Mouse (Mus musculus) kidney, postnatal 14 days (tissue): ENCODE results near the gene Cend1.
A peak's percentile ranks its signal among the peaks of the same experiment; 100 is the strongest.

Source experiments
- DNase-seq: peaks from one replicate; pipeline ENCODE4 v3.0.0; 2022; ENCODE audit warnings: mixed read lengths

Gene Cend1

DNA sequence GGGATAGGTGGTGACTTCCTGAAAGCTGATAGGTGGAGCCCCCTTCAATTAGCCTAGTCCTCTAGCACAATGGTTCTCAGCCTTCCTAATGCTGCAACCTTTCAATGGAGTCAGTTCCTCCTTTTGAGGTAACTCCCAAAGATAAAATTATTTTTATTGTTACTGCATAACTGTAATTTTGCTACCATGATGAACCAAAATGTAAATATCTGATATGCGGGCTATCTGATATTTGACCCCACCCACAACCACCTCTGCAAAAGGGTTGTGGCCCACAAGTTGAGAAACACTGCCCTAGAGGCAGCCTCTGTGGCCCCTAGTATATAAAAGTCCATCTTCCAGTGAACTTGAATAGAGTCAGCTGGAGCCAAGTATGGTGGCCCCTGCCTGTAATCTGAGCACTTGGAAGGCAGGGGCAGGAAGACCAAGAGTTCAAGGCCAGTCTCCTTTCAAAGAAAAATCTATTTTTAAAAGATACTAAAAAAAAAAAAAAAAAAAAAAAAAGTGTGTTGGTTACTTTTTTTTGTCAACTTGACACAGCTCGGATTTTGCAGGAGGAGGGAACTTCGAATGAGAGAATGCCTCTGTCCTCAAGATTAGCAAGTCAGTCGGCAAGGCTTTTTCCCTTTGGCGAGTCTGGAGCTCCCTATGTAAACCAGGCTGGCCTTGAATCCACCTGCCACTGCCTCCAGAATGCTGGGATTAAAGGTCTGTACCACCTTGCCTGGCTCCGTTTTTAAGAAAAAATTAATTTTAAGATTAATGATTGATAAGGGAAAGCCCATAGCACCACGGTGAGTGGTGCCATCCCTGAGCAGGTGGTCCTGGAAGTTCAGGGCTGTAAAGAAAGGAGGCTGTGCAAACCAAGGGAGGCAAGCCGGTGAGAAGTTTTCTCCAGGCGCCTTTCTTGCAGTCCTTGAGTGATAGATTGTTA is 38.7 kb downstream of the Cend1 start:
- peak; percentile 33 for DNase-seq

DNA sequence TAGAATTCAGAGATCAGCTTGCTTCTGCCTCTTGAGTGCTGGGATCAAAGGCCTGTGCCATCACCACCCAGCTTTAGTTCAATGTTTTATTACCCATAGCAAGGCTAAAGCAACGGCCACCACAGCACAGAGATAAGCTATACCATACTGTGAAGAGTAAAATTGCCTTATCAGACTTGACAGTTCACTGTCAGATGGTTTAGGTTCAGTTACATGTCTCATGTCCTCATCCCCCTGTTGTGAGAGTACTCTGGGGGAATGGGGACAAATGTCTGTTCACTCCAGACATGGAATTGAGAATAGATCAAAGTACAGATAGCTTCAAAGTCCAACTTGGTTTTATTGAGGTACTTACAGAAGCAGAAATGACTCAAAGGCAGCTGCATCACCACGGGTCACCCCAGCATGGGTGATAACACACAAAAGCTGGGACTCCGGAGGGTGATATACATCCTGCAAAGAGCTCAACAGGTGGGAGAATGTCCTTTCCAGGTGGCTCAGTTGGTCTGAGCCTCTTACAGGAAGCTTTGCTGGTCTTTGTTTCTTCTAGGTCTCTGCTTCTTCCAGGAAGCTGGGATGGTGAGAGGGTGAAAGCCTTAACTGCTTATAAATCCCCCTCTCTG is 40.7 kb downstream of the Cend1 start:
- DNase-seq = no peak

DNA sequence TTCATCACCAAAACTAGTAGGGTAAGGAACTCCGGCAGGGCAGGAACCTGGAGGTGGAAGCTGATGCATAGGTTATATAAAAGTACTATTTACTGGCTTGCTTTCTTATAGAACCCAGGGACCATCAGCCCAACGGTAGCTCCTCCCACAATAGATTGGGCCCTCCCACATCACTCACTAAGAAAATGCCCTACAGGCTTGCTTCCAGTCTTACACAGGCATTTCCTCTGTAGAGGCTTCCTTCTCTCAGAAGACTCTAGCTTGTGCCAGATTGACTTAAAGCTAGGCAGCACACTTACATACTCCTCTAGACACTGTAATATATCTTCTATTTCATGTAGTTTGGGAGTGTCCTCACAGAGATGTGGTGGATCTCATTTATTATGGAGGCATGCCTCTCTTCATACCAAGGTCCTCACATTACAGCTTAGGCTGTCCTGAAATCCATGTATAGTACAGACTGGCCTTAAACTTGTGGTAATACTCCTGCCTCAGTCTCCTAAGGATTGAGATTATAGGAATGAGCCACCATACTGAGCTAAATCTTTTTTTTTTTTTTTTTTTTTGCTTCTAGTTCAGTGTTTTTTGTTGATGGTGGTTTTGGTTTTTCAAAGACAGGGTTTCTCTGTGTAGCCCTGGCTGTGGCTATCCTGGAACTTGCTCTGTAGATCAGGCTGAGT is 41.3 kb downstream of the Cend1 start:
- no peak for DNase-seq

DNA sequence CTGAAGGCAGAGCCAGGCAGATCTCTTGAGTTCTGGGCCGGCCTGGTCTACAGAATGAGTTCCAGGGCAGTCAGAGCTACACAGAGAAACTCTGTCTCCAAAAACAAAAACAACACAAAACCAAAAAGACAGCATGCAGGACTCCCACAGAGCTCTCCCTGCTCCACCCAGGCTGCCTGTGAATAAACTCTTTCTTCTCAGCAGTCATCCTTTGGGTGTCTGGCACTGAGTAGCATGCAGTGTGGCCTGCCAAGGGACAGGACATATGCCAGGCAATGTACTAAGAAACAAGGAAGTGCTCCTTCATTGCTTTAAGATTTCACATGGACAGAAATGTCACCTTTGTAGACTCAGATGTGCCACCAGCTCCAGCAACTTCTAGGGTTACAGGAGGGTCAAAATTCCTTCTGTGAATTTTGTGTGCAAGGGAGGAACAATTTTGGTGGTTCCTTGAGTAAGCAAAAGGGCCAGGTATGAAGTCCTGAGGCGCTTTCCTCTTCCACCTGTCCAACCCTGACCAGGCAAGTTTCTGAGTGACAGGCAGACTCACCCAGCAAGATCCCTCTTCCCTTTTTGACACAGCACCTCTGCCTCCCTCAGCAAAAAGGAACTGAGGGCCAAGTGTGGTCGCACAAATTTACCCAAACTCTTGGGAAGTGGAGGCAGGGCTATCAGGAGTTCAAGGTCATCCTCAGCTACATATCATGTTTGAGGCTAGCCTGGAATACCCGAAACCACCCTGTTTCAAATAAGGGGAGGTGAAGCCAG is 48.0 kb downstream of the Cend1 start:
- DNase-seq = no peak

DNA sequence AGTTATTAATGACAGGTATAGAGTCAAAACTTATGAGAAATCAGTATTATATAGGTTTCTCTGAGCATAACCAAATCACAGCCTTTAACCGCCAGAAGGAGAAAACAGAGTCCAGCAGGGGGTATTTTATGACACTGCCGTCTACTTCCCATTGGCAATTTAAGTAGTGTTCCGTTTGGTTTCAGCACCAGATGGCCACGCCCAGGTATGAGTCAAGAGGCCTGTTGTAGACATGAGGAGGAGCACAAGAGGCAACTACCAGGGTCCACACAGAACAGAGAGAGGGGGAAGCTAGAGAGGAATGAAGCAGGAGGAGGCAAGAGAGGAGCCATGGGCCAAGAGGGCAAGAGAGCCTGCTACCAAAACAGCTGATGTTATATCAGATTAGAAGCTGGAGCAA is 49.7 kb downstream of the Cend1 start:
- DNase-seq = no peak
